Mouse (Mus musculus) MEL-GATA-1-ER (cell line): ENCODE results near the gene Git1.
A peak's percentile ranks its signal among the peaks of the same experiment; 100 is the strongest.

Source experiments
- DNase-seq: peaks from one replicate; pipeline ENCODE4 v3.0.0-alpha.2; 2012; ENCODE audit warnings: low read depth; ENCODE audit errors: extremely low read depth

Git1 gene

GRCm38 (mm10) chr11:77493512-77494343, at the start of gene Git1:
Git1 (plus strand) TSS chr11:77493562.
- DNase-seq = peak; percentile 41

DNA sequence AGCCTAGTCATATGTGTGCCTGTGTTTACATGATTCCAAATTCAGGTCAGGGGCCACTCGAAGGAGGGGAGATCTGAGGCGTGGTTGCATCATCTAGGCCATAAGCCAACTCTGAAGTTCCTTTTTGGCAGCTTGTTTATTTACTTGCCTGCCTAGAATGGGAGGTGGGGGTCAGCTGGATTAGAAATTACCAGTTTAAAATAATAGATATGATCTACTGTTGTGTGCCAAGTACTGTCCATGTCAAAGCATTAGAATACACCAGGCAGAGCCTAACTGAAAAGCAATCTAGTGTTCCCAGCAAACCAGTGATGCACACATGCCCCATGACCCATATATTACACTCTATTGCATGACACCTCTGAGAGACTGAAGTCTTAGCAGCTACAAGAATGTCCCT, 48.4 kb upstream of the Git1 start:
- DNase-seq = no peak

DNA sequence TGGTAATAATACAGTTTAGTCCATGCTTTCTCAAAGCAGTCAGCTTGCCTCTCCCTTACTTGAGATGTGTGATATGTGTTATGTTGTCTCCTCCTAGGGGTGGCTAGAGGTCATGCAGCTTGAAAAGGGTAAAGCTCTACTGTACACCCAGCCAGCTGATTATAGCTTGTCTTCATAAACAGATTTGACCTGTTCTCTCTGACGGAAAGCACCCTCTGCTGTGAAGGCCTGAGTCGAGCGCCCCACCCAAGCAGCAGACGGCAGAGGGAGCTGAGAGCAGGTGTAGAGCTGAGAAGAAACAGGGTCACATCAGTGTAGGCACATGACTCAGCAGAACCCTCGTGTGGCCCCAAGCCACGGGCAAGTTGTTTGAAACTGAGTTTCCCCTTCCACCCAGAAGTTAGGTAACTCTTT, 46.7 kb upstream of the Git1 start:
- DNase-seq = peak; percentile 60

GRCm38 (mm10) chr11:77449224-77449623, 44.1 kb upstream of the Git1 start:
- DNase-seq = no peak

DNA sequence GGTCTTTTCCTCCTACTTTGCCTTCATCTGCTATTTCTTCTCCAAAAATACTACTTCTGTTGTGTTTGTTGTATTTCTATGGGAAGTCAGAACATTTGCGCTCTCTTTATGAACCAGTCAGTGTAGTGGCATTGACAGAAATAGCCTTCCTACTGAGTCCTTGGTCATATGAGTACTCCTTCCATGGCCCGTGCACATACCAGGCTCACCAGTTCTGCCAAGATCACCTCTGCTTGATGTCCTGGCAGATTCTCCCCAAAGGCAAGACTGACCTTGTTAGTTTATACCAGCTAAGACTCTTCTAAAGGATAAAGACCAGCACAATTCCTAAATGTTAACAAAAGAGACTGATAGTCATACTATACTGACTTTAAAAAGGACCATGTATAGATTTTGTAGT, 41.7 kb upstream of the Git1 start:
- DNase-seq = no peak

DNA sequence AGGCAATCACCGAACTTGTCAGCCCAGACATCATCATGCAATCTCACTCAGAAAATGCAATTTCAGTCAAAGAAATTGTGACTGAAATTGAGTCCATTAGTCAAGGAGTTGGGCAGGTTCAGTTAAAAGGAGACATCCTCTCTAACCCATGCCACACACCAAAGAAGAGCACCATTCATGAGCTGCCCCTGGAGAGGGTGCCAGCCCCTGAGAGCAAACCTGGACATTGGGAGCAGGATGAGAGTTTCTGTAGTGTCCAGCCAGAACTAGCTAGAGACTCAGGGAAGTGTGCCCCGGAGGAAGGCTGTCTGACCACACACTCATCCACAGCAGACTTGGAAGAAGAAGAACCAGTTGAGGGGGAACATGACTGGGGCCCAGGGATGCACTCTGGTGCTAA, 40.0 kb upstream of the Git1 start:
- no peak for DNase-seq

DNA sequence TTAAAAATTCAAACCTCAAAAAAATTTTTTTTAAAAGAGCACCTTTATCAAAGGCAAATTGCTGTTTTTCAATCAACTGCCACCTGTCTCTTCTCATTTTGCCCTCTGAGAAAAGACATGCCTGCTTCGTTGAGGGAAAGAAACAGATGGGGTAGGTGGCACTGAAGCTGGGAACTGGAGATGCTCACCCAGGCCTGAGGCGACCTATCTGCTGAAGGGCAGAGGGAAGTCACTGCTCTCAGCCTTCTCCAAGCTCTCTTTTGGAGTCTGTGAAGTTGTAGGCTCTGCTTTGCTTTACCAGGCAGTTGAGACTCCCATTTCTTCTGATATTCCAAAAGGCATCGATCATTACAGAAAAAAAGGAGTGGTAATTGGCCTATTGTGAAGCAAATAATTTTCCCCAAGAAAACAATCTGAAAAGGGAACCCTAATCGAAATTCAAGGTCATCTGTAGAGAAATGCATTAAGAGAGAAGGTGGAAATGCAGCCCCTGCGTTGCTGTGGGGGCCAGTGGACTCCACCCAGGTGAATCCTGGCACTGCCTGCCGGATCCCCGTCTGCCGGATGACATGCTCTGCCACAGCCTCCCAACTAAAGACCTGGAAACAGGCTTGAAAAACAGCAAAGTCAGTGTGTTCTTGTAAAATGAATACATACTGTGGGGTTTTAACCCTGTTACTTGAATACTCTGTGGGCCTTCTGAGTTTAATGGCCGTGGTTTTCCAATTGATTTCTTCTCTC, 37.4 kb upstream of the Git1 start:
- DNase-seq = no peak

DNA sequence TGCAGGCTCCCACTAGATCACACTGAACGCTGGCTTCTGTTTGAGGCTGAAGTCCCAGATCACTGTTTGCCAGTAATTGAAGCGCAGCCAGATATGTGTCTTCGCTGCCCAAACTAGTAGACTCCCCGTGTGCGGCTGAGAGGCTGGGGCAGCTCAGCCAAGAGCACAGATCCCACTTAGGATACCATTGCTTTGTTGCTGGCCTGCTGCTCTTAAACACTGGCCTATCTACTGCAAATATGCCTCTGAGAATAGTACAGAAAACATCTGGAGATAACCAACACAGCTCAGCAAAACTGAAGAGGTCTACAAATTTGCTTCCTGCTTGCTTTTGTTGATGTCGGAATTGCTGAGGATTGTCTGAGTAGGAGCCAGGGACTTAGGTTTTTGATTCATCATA, 36.5 kb upstream of the Git1 start:
- no peak for DNase-seq

- no peak for DNase-seq
Observed at GRCm38 (mm10) chr11:77461856-77462255, 31.5 kb upstream of the Git1 start.

- no peak for DNase-seq
Observed at GRCm38 (mm10) chr11:77462283-77463100, 30.9 kb upstream of the Git1 start, which contains the start of gene Coro6. Coro6 (plus strand) TSS chr11:77462411.

GRCm38 (mm10) chr11:77463101-77463445, 30.3 kb upstream of the Git1 start:
- no peak for DNase-seq

GRCm38 (mm10) chr11:77463786-77464185, 29.6 kb upstream of the Git1 start:
- DNase-seq = no peak

- DNase-seq = no peak
Observed at GRCm38 (mm10) chr11:77464684-77465083, 28.7 kb upstream of the Git1 start.

DNA sequence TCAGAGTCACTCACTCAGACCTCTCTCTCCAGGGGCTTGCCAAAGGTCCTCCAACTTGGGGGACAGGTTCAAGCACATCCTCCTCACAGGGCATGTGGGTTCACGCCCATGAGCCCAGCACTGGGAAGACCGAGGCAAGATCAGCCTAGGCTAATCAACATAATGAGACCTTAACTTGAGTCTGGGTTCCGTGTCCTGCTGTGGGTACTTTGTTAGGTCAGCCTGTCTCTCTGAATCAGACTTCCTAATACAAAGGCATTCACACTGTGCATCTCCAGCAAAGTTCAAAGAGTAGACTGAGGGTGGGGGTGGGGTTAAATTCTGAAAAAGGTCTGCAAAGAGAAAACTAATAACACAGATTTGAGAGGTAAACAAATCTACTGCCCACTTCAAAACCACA, 28.3 kb upstream of the Git1 start:
- no peak for DNase-seq

GRCm38 (mm10) chr11:77466544-77466943, 26.8 kb upstream of the Git1 start:
- no peak for DNase-seq

DNA sequence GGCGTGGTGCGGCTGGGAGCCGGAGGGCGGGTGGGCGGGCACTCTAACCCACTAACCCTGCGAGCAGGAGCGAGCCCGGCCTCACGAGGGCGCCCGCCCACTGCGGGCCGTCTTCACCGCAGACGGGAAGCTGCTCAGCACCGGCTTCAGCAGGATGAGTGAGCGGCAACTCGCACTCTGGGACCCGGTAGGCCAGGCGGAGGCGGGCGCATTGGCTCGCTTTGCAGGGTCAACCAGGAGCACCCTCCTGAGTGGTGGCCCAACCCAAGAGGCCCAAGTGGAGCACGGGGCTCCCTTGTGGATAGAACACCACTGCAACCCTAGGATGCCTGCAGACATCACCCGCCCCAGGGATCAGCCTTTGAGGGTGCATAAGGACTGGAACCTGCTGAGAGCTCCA, 26.2 kb upstream of the Git1 start:
- peak; percentile 47 for DNase-seq

DNA sequence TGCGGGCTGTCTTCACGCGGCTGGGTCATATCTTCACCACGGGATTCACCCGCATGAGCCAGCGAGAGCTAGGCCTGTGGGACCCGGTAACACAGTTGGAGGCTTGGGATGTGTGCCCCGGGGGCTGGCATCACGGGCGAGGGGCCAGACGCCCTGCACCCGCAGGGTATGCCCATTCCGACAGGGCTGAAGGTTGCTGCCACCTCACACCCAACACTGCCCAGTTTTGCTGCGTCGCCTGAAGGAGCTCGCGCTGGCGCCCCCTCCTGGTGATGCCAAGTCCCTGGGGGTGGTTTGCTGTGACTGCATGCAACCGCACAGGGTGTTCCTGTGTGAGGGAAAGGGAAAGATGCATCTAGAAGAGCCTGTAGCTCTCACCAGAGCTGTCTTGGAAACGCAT, 25.6 kb upstream of the Git1 start:
- peak; percentile 69 for DNase-seq

DNA sequence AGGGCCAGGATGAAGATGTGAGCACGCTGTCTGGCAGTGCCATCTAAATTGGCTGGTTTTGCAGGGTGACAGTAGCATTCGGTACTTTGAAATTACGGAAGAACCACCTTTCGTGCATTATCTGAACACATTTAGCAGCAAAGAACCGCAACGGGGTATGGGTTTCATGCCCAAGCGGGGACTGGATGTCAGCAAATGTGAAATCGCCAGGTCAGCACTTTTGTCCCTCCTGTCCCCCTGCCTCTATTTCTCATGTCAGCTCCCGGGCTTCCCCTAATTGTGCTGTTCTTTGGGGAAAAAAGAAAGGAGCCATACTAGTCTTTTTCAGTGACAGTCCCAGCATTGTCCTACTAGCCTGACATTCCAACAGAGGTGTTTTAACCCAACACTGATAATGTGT, 25.0 kb upstream of the Git1 start:
- DNase-seq = no peak

GRCm38 (mm10) chr11:77471407-77471806, 22.0 kb upstream of the Git1 start:
- no peak for DNase-seq

- DNase-seq = no peak
Observed at GRCm38 (mm10) chr11:77472775-77473174, 20.6 kb upstream of the Git1 start.

- DNase-seq = no peak
Observed at GRCm38 (mm10) chr11:77476216-77476615, 17.1 kb upstream of the Git1 start.

GRCm38 (mm10) chr11:77476895-77477294, 16.5 kb upstream of the Git1 start:
- no peak for DNase-seq
